In genomic region chr5:134183880-134184808, GRCm38 (mm10) we compare ENCODE assay signal across 8 mouse cellular contexts. TPM values are rescaled to one million over a fixed set of nuclear protein-coding genes. Genes with fewer than 3 reads are reported as not detected.
DNase-seq lines count a peak whose midpoint lies in the region; ATAC-seq and TF ChIP-seq lines count a peak whose summit lies in the region.

TSS of gene Gtf2ird2 (plus strand) at chr5:134184019.

- WGBS in hindbrain, postnatal 0 days: under 1% methylated on average over 91 of the region's 92 CpGs

- H3K27ac ChIP-seq in hindbrain, postnatal 0 days: peak within 1 kb of the TSS; percentile 97
- peak within 1 kb of the TSS; percentile 97 for H3K27ac ChIP-seq in left cerebral cortex, adult 2 months

- H3K4me3 ChIP-seq in hindbrain, postnatal 0 days (ENCODE audit: low read length): peak within 1 kb of the TSS; percentile 75
- H3K4me3 ChIP-seq in left cerebral cortex, adult 2 months: peak within 1 kb of the TSS; percentile 69

- no peaks in the 10 kb centered on the region for H3K9me3 ChIP-seq in hindbrain, postnatal 0 days (ENCODE audit: low read length)

- intact Hi-C loops in left cerebral cortex, adult 2 months (cut with DNase I): no loop called here

- peak; percentile 37 for TF ChIP-seq CTCF in hindbrain, postnatal 0 days (IDR thresholded peaks at IDR 0.05; ENCODE audit: low read depth)
- TF ChIP-seq CTCF in left cerebral cortex, adult 2 months (IDR thresholded peaks at IDR 0.05): no peak

- peak; percentile 97 for ATAC-seq in hindbrain, postnatal 0 days
- ATAC-seq in megakaryocyte, adult 5-6 weeks (ENCODE audit: poor library complexity, severe bottlenecking): peak; percentile 93

- no peaks in the 10 kb centered on the region for H3K36me3 ChIP-seq in hindbrain, postnatal 0 days (ENCODE audit: insufficient read depth, low read length)

- H3K4me1 ChIP-seq in hindbrain, postnatal 0 days (ENCODE audit: insufficient read depth, low read length): 0 out of 2 replicates have a peak, but pooled peaks cover 5% of the 10 kb centered on the region

- H3K9ac ChIP-seq in hindbrain, postnatal 0 days (replicated peaks; ENCODE audit: low read length): peak within 1 kb of the TSS; percentile 84

- H3K4me2 ChIP-seq in hindbrain, postnatal 0 days (ENCODE audit: low read depth, low read length): peak within 1 kb of the TSS; percentile 76

- DNase-seq in WW6 (ENCODE audit: low read depth, low spot score): peak; percentile 94
- DNase-seq in cerebellum, postnatal 4 days (ENCODE audit: low spot score in 2 of 2): peak; percentile 99
- DNase-seq in gastrocnemius, adult 18-20 months (ENCODE audit: low spot score): peak; percentile 98
- peak; percentile 99 for DNase-seq in hindbrain, postnatal 0 days (ENCODE audit: low spot score)
- DNase-seq in left cerebral cortex, adult 2 months (ENCODE audit: extremely low spot score in 1 of 2, low spot score in 2 of 2): peak; percentile 99
- peak; percentile 98 to 99 for DNase-seq in right cerebral cortex, adult 2 months (ENCODE audit: low spot score in 2 of 2)
- peak; percentile 99 for DNase-seq in urinary bladder, postnatal 14 days (ENCODE audit: low spot score)

- no peaks in the 10 kb centered on the region for H3K27me3 ChIP-seq in hindbrain, postnatal 0 days (ENCODE audit: insufficient read depth, low read length)

RNA-seq across cellular contexts. Expression of gene Gtf2ird2, which starts in this region (rescaled TPM):
- 1 to 10 TPM; 5.0 to 6.3 TPM for total RNA-seq in gastrocnemius, adult 18-20 months (2021)
- 14.6 and 19.7 TPM in 2 replicates for total RNA-seq in hindbrain, postnatal 0 days (2014; rRNA removed)
- polyA plus RNA-seq in hindbrain, postnatal 0 days (2015; fragmentation: Nextera tagmentation; extraction: Ambion mirVana): 11.6 and 12.6 TPM in 2 replicates
- total RNA-seq in left cerebral cortex, adult 2 months (2021): 10 to 100 TPM; 17.7 to 20.1 TPM
- 2.7 and 4.4 TPM in 2 replicates for total RNA-seq in megakaryocyte, adult 5-6 weeks (2015)
- 2.5 and 3.2 TPM in 2 replicates for total RNA-seq in megakaryocyte, adult 5-6 weeks (2017)

Comparison
In these comparisons a context has a peak if more than half of its experiments do, and no peak if none do; other contexts are left out.
1. Peak in every context shown above with its lines: DNase-seq, ATAC-seq, H3K4me3 ChIP-seq and H3K27ac ChIP-seq.